Mouse (Mus musculus): ENCODE data around the gene Cd101.

- TF ChIP-seq CTCF (IDR thresholded peaks at IDR 0.05; ENCODE audit: extremely low read depth, insufficient read depth, low read length): no peak
- no peak for TF ChIP-seq POLR2A (IDR thresholded peaks at IDR 0.05; ENCODE audit: extremely low read depth, insufficient read depth, low read length)
Measured at GRCm38 (mm10) chr3:100979290-100979689, 50.1 kb downstream of the Cd101 start.
